Mouse (Mus musculus) right cerebral cortex, adult 2 months (tissue): ENCODE results near the gene Hoxd4.

Source experiments
- DNase-seq, 2 experiments: peaks; one replicate each; pipeline ENCODE4 v3.0.0; 2021 to 2022; ENCODE audit warnings: low spot score in 2 of 2

Gene Hoxd4

GRCm38 (mm10) chr2:74705467-74706089 lies 6.2 kb upstream of the Hoxd4 start:
- DNase-seq = no peak

GRCm38 (mm10) chr2:74706393-74706960 lies 5.3 kb upstream of the Hoxd4 start:
- no peak for DNase-seq

- DNase-seq = no peak
These were observed 4.1 kb upstream of the Hoxd4 start for GRCm38 (mm10) chr2:74707599-74707998.

GRCm38 (mm10) chr2:74708676-74709075 lies 3.1 kb upstream of the Hoxd4 start:
- no peak for DNase-seq

- DNase-seq = no peak
These were observed 2.0 kb upstream of the Hoxd4 start for GRCm38 (mm10) chr2:74709465-74710419.

- DNase-seq = no peak
These were observed 693 bp upstream of the Hoxd4 start for GRCm38 (mm10) chr2:74710929-74711543.

- DNase-seq = no peak
These were observed 1.8 kb downstream of the Hoxd4 start for GRCm38 (mm10) chr2:74713239-74714150.

- DNase-seq = no peak
These were observed 2.5 kb downstream of the Hoxd4 start for GRCm38 (mm10) chr2:74714156-74714789.

- DNase-seq = no peak
These were observed 3.2 kb downstream of the Hoxd4 start for GRCm38 (mm10) chr2:74714881-74715280.

GRCm38 (mm10) chr2:74715504-74716241 lies 3.9 kb downstream of the Hoxd4 start:
- peak; percentile 57 to 71 for DNase-seq

- no peak for DNase-seq
These were observed 8.7 kb downstream of the Hoxd4 start for GRCm38 (mm10) chr2:74720384-74720783.

GRCm38 (mm10) chr2:74720955-74721491 lies 9.3 kb downstream of the Hoxd4 start:
- no peak for DNase-seq

- DNase-seq = no peak
These were observed 10.2 kb downstream of the Hoxd4 start for GRCm38 (mm10) chr2:74721882-74722281.

- no peak for DNase-seq
These were observed 11.2 kb downstream of the Hoxd4 start for GRCm38 (mm10) chr2:74722949-74723348.

GRCm38 (mm10) chr2:74724244-74725015 lies 12.7 kb downstream of the Hoxd4 start:
- DNase-seq = no peak

GRCm38 (mm10) chr2:74725171-74725570 lies 13.4 kb downstream of the Hoxd4 start:
- no peak for DNase-seq

GRCm38 (mm10) chr2:74726551-74726950 lies 14.8 kb downstream of the Hoxd4 start, which contains the start of gene Gm28230:
Gene Gm28230 (plus strand): TSS chr2:74726728.
- no peak for DNase-seq

- DNase-seq = no peak
These were observed 15.4 kb downstream of the Hoxd4 start for GRCm38 (mm10) chr2:74726973-74727639.
